19 mouse cellular contexts compared by ENCODE assay signal in genomic region chr7:37447523-37447922, GRCm38 (mm10).
DNase-seq lines count a peak whose midpoint lies in the region; ATAC-seq and TF ChIP-seq lines count a peak whose summit lies in the region.
"Had no signal": no experiment of that assay in that cellular context is flagged by ENCODE, and none has a peak within 500 bp of the region (broad histone marks: within the 10 kb centered on the region; RNA-seq: fewer than 3 reads in every experiment).

No protein-coding gene starts in this region.

- H3K4me2 ChIP-seq in hindbrain, postnatal 0 days (ENCODE audit: low read depth, low read length) = no peak overlapping the region
- no peak overlapping the region for H3K4me2 ChIP-seq in hindbrain, embryonic 11.5 days (replicated peaks; ENCODE audit: low read depth, low read length)
- no peak overlapping the region for H3K4me2 ChIP-seq in midbrain, embryonic 15.5 days
- no peak overlapping the region for H3K4me2 ChIP-seq in midbrain, embryonic 14.5 days (ENCODE audit: low read length)
- H3K4me2 ChIP-seq in midbrain, postnatal 0 days (ENCODE audit: low read depth, low read length, poor library complexity, severe bottlenecking) = no peak overlapping the region
- H3K4me2 ChIP-seq in midbrain, embryonic 11.5 days = no peak overlapping the region
- H3K4me2 ChIP-seq: embryonic facial prominence, embryonic 12.5 days; forebrain, embryonic 13.5 days had no signal

- no peak overlapping the region for H3K4me3 ChIP-seq in hindbrain, postnatal 0 days (ENCODE audit: low read length)
- no peak overlapping the region for H3K4me3 ChIP-seq in hindbrain, embryonic 11.5 days (ENCODE audit: low read depth, low read length)
- no peak overlapping the region for H3K4me3 ChIP-seq in midbrain, embryonic 15.5 days
- H3K4me3 ChIP-seq in midbrain, embryonic 14.5 days (replicated peaks; ENCODE audit: low read depth, low read length) = no peak overlapping the region
- H3K4me3 ChIP-seq in midbrain, postnatal 0 days (ENCODE audit: low read depth, low read length) = no peak overlapping the region
- H3K4me3 ChIP-seq in midbrain, embryonic 11.5 days (ENCODE audit: low read depth, low read length) = no peak overlapping the region
- H3K4me3 ChIP-seq: embryonic facial prominence, embryonic 10.5 days; embryonic facial prominence, embryonic 12.5 days; forebrain, embryonic 13.5 days had no signal

- no peaks in the 10 kb centered on the region for H3K4me1 ChIP-seq in hindbrain, postnatal 0 days (ENCODE audit: insufficient read depth, low read length)
- H3K4me1 ChIP-seq in hindbrain, embryonic 11.5 days (replicated peaks; ENCODE audit: control insufficient read depth, insufficient read depth, low read length) = no peaks in the 10 kb centered on the region
- H3K4me1 ChIP-seq in midbrain, embryonic 15.5 days = no peaks in the 10 kb centered on the region
- no peaks in the 10 kb centered on the region for H3K4me1 ChIP-seq in midbrain, embryonic 14.5 days (ENCODE audit: control insufficient read depth, insufficient read depth, low read length)
- H3K4me1 ChIP-seq in midbrain, postnatal 0 days (ENCODE audit: insufficient read depth, low read length) = no peaks in the 10 kb centered on the region
- H3K4me1 ChIP-seq in midbrain, embryonic 11.5 days (ENCODE audit: control insufficient read depth, insufficient read depth, low read length) = no peaks in the 10 kb centered on the region
- H3K4me1 ChIP-seq: embryonic facial prominence, embryonic 12.5 days; forebrain, embryonic 13.5 days had no signal

- WGBS in hindbrain, postnatal 0 days = 48% methylated on average over 3 of the region's 3 CpGs
- 78% methylated on average over 3 of the region's 3 CpGs for WGBS in hindbrain, embryonic 11.5 days
- WGBS in midbrain, embryonic 15.5 days = 55% methylated on average over 3 of the region's 3 CpGs
- WGBS in midbrain, embryonic 14.5 days = 52% methylated on average over 3 of the region's 3 CpGs
- 45% methylated on average over 3 of the region's 3 CpGs for WGBS in midbrain, postnatal 0 days
- WGBS in midbrain, embryonic 11.5 days = 80% methylated on average over 3 of the region's 3 CpGs

- ATAC-seq in hindbrain, postnatal 0 days = peak; percentile 47; the same call in 1 of the 2 replicates
- no peak for ATAC-seq in hindbrain, embryonic 11.5 days (ENCODE audit: low FRiP score)
- 0 out of 2 replicates have a peak, but pooled peaks have one; percentile 42 for ATAC-seq in midbrain, embryonic 15.5 days (replicated peaks)
- ATAC-seq in midbrain, embryonic 14.5 days (ENCODE audit: low FRiP score, low TSS enrichment) = no peak; the same call in 1 of the 2 replicates
- ATAC-seq in midbrain, postnatal 0 days (ENCODE audit: low FRiP score) = peak; percentile 44; the same call in 1 of the 2 replicates
- ATAC-seq in midbrain, embryonic 11.5 days (ENCODE audit: low FRiP score) = no peak
- ATAC-seq: forebrain, embryonic 13.5 days; forebrain, embryonic 16.5 days had no signal

- intact Hi-C loops in gastrocnemius, postnatal 36 days (cut with DNase I) = no loop called here

- TF ChIP-seq CTCF in hindbrain, postnatal 0 days (IDR thresholded peaks at IDR 0.05; ENCODE audit: low read depth) = no peak
- no peak for TF ChIP-seq CTCF in midbrain, postnatal 0 days (IDR thresholded peaks at IDR 0.05)

- H3K9me3 ChIP-seq in hindbrain, postnatal 0 days (ENCODE audit: low read length) = no peaks in the 10 kb centered on the region
- H3K9me3 ChIP-seq in hindbrain, embryonic 11.5 days (ENCODE audit: control insufficient read depth, low read length) = no peaks in the 10 kb centered on the region
- no peaks in the 10 kb centered on the region for H3K9me3 ChIP-seq in midbrain, embryonic 15.5 days
- H3K9me3 ChIP-seq in midbrain, embryonic 14.5 days (ENCODE audit: control insufficient read depth, low read length) = peaks cover 6% of the 10 kb centered on the region; the same call in 1 of the 2 replicates
- no peaks in the 10 kb centered on the region for H3K9me3 ChIP-seq in midbrain, postnatal 0 days (ENCODE audit: low read length)
- H3K9me3 ChIP-seq in midbrain, embryonic 11.5 days (ENCODE audit: control insufficient read depth, low read length) = no peaks in the 10 kb centered on the region

- H3K36me3 ChIP-seq in hindbrain, postnatal 0 days (ENCODE audit: insufficient read depth, low read length) = no peaks in the 10 kb centered on the region
- no peaks in the 10 kb centered on the region for H3K36me3 ChIP-seq in hindbrain, embryonic 11.5 days (ENCODE audit: control insufficient read depth, insufficient read depth, low read length)
- no peaks in the 10 kb centered on the region for H3K36me3 ChIP-seq in midbrain, embryonic 15.5 days (replicated peaks)
- no peaks in the 10 kb centered on the region for H3K36me3 ChIP-seq in midbrain, embryonic 14.5 days (ENCODE audit: control insufficient read depth, insufficient read depth, low read length)
- H3K36me3 ChIP-seq in midbrain, postnatal 0 days (ENCODE audit: insufficient read depth, low read length) = no peaks in the 10 kb centered on the region
- no peaks in the 10 kb centered on the region; the same call in 1 of the 2 replicates for H3K36me3 ChIP-seq in midbrain, embryonic 11.5 days (ENCODE audit: control insufficient read depth, insufficient read depth, low read length)
- H3K36me3 ChIP-seq: embryonic facial prominence, embryonic 10.5 days; embryonic facial prominence, embryonic 12.5 days had no signal

- DNase-seq in hindbrain, postnatal 0 days (ENCODE audit: low spot score) = no peak
- DNase-seq in hindbrain, embryonic 11.5 days (ENCODE audit: low spot score) = no peak
- DNase-seq in midbrain, embryonic 14.5 days = no peak
- DNase-seq in midbrain, postnatal 0 days (ENCODE audit: low spot score) = peak; percentile 10
- no peak for DNase-seq in midbrain, embryonic 11.5 days (ENCODE audit: low spot score, missing footprints)
- DNase-seq in gastrocnemius, postnatal 36 days = no peak
- DNase-seq: adrenal gland, adult 2 months; adrenal gland, postnatal 10 days; adrenal gland, postnatal 25 days; cerebellum, adult 11-12 months; cerebellum, adult 2 months; cerebellum, adult 9-10 months; cerebellum, postnatal 10 days; cerebellum, postnatal 25 days had no signal

- no peak overlapping the region for H3K27ac ChIP-seq in hindbrain, postnatal 0 days
- H3K27ac ChIP-seq in hindbrain, embryonic 11.5 days (ENCODE audit: low read depth, low read length) = no peak overlapping the region
- no peak overlapping the region for H3K27ac ChIP-seq in midbrain, embryonic 15.5 days
- H3K27ac ChIP-seq in midbrain, embryonic 14.5 days (replicated peaks; ENCODE audit: low read depth, low read length) = no peak overlapping the region
- H3K27ac ChIP-seq in midbrain, postnatal 0 days (ENCODE audit: low read depth, low read length) = no peak overlapping the region
- no peak overlapping the region for H3K27ac ChIP-seq in midbrain, embryonic 11.5 days (ENCODE audit: low read depth, low read length)
- H3K27ac ChIP-seq: embryonic facial prominence, embryonic 10.5 days; embryonic facial prominence, embryonic 12.5 days; forebrain, embryonic 13.5 days had no signal

- H3K9ac ChIP-seq in hindbrain, postnatal 0 days (replicated peaks; ENCODE audit: low read length) = no peak overlapping the region
- H3K9ac ChIP-seq in hindbrain, embryonic 11.5 days (ENCODE audit: low read depth, low read length) = no peak overlapping the region
- no peak overlapping the region for H3K9ac ChIP-seq in midbrain, embryonic 15.5 days
- no peak overlapping the region for H3K9ac ChIP-seq in midbrain, embryonic 14.5 days (replicated peaks; ENCODE audit: low read length)
- no peak overlapping the region for H3K9ac ChIP-seq in midbrain, postnatal 0 days (replicated peaks; ENCODE audit: low read length, poor library complexity, severe bottlenecking)
- H3K9ac ChIP-seq in midbrain, embryonic 11.5 days (ENCODE audit: low read length) = no peak overlapping the region
- H3K9ac ChIP-seq: embryonic facial prominence, embryonic 12.5 days; forebrain, embryonic 13.5 days had no signal

- H3K27me3 ChIP-seq in hindbrain, postnatal 0 days (ENCODE audit: insufficient read depth, low read length) = no peaks in the 10 kb centered on the region
- no peaks in the 10 kb centered on the region for H3K27me3 ChIP-seq in hindbrain, embryonic 11.5 days (ENCODE audit: control insufficient read depth, insufficient read depth, low read length)
- H3K27me3 ChIP-seq in midbrain, embryonic 15.5 days (replicated peaks) = no peaks in the 10 kb centered on the region
- no peaks in the 10 kb centered on the region for H3K27me3 ChIP-seq in midbrain, embryonic 14.5 days (ENCODE audit: control insufficient read depth, insufficient read depth, low read length)
- H3K27me3 ChIP-seq in midbrain, postnatal 0 days (ENCODE audit: insufficient read depth, low read length) = no peaks in the 10 kb centered on the region
- H3K27me3 ChIP-seq in midbrain, embryonic 11.5 days (ENCODE audit: control insufficient read depth, insufficient read depth, low read length) = no peaks in the 10 kb centered on the region
- H3K27me3 ChIP-seq: embryonic facial prominence, embryonic 12.5 days; forebrain, embryonic 13.5 days had no signal

Comparison
In these comparisons a context has a peak if more than half of its experiments do, and no peak if none do; other contexts are left out.
1. ATAC-seq: peak in hindbrain, postnatal 0 days (single experiment), midbrain, embryonic 15.5 days (single experiment) and midbrain, postnatal 0 days (single experiment); none in hindbrain, embryonic 11.5 days (single experiment), midbrain, embryonic 14.5 days (single experiment) and midbrain, embryonic 11.5 days (single experiment).